Mouse (Mus musculus): ENCODE results near the gene St6galnac5. TPM values are rescaled to one million over a fixed set of nuclear protein-coding genes. Genes with fewer than 3 reads are reported as not detected.
A peak's percentile ranks its signal among the peaks of the same experiment; 100 is the strongest.

Gene St6galnac5
- total and polyA plus RNA-seq, 3 experiments = 0.04 TPM; not detected in 2

- DNase-seq (ENCODE audit: extremely low read depth) = peak; percentile 59
- TF ChIP-seq BHLHE40 (IDR thresholded peaks at IDR 0.05; ENCODE audit: low read depth, low read length) (peak; percentile 58), ETS1 (conservative IDR thresholded peaks at IDR 0.05; ENCODE audit: low read depth, low read length) (peak; percentile 52), RCOR1 (conservative IDR thresholded peaks at IDR 0.05; ENCODE audit: low read depth, low read length) (peak; percentile 83), ZKSCAN1 (IDR thresholded peaks at IDR 0.05; ENCODE audit: borderline replicate concordance, low read depth, low read length) (no peak), POLR2AphosphoS2 (IDR thresholded peaks at IDR 0.05; ENCODE audit: low read depth, low read length) (no peak), CHD2 (IDR thresholded peaks at IDR 0.05; ENCODE audit: low read length) (0 out of 2 replicates have a peak, but pooled peaks have one; percentile 27), MYC (IDR thresholded peaks at IDR 0.05; ENCODE audit: low read depth, low read length) (no peak), SMC3 (IDR thresholded peaks at IDR 0.05; ENCODE audit: low read depth, low read length) (peak; percentile 40; the same call in 1 of the 2 replicates), ELF1 (IDR thresholded peaks at IDR 0.05; ENCODE audit: low read depth, low read length) (no peak), NRF1 (IDR thresholded peaks at IDR 0.05; ENCODE audit: low read depth, low read length) (no peak), IRF4 (IDR thresholded peaks at IDR 0.05; ENCODE audit: low read depth, low read length) (peak; percentile 91), JUN (IDR thresholded peaks at IDR 0.05; ENCODE audit: insufficient read depth, low read depth, low read length) (peak; percentile 72), EP300 (IDR thresholded peaks at IDR 0.05; ENCODE audit: low read length) (peak; percentile 78), MEF2A (IDR thresholded peaks at IDR 0.05; ENCODE audit: borderline replicate concordance, low read depth, low read length) (peak; percentile 63; the same call in 1 of the 2 replicates), CTCF (conservative IDR thresholded peaks at IDR 0.05 in 1 of 2, IDR thresholded peaks at IDR 0.05 in 1 of 2; ENCODE audit: low read depth in 2 of 2, low read length in 2 of 2) (peak in 1 of 2 experiments; percentile 57; a peak in 2 of 4 replicates), JUND (conservative IDR thresholded peaks at IDR 0.05; ENCODE audit: low read depth, low read length) (peak; percentile 71), RAD21 (IDR thresholded peaks at IDR 0.05; ENCODE audit: low read depth, low read length) (peak; percentile 50), MAFK (IDR thresholded peaks at IDR 0.05; ENCODE audit: insufficient replicate concordance, low read length) (peak; percentile 67; the same call in 1 of the 2 replicates), KAT2A (IDR thresholded peaks at IDR 0.05; ENCODE audit: insufficient replicate concordance, low read length) (no peak)
- Histone ChIP-seq H3K27ac (ENCODE audit: insufficient read depth, low read depth) (no peak overlapping the region), H3K4me1 (ENCODE audit: control insufficient read depth in 1 of 2, insufficient read depth in 2 of 2) (peaks cover 0 to 7% of the 10 kb centered on the region in 2 experiments; a peak in 1 of 4 replicates), H3K9me3 (replicated peaks; ENCODE audit: low read length) (no peaks in the 10 kb centered on the region), H3K9ac (ENCODE audit: insufficient read depth, low read depth) (no peak overlapping the region), H3K79me2 (replicated peaks; ENCODE audit: control insufficient read depth, extremely low read depth, insufficient read depth, poor library complexity, severe bottlenecking) (no peaks in the 10 kb centered on the region), H3K4me3 (replicated peaks in 1 of 3; ENCODE audit: low read depth in 2 of 3, low read length in 2 of 3, poor library complexity in 1 of 3) (no peak overlapping the region), H3K36me3 (replicated peaks in 1 of 2; ENCODE audit: control insufficient read depth in 1 of 2, insufficient read depth in 1 of 2, low read length in 1 of 2) (no peaks in the 10 kb centered on the region), H3K4me2 (ENCODE audit: insufficient read depth, low read depth, poor library complexity, severe bottlenecking) (no peak overlapping the region), H3K27me3 (replicated peaks) (no peaks in the 10 kb centered on the region)
- in situ Hi-C loops (cut with MboI; ENCODE audit: low pct_ligation_motif_present, low pct_unique_long_range_greater_than_20kb, low sequenced_read_pairs) (no loop called here), dilution Hi-C loops (cut with MboI; ENCODE audit: extremely low pct_ligation_motif_present, extremely low pct_unique_long_range_greater_than_20kb, low sequenced_read_pairs) (loop anchor here (10.0 kb wide), 1 partner anchor 58 kb away; no protein-coding TSS in a partner anchor)
Measured at GRCm38 (mm10) chr3:152886749-152887148, 95.3 kb downstream of the St6galnac5 start.

GRCm38 (mm10) chr3:152883556-152883955 lies 98.5 kb downstream of the St6galnac5 start:
- H3K79me2 ChIP-seq (replicated peaks; ENCODE audit: control insufficient read depth, extremely low read depth, insufficient read depth, poor library complexity, severe bottlenecking) = no peaks in the 10 kb centered on the region
- dilution Hi-C loops (cut with MboI; ENCODE audit: extremely low pct_ligation_motif_present, extremely low pct_unique_long_range_greater_than_20kb, low sequenced_read_pairs) (loop anchor here (10.0 kb wide), 1 partner anchor 61 kb away; no protein-coding TSS in a partner anchor), in situ Hi-C loops (cut with MboI; ENCODE audit: low pct_ligation_motif_present, low pct_unique_long_range_greater_than_20kb, low sequenced_read_pairs) (no loop called here)
- no peaks in the 10 kb centered on the region for H3K27me3 ChIP-seq (replicated peaks)
- H3K9me3 ChIP-seq (replicated peaks; ENCODE audit: low read length) = no peaks in the 10 kb centered on the region
- H3K4me2 ChIP-seq (ENCODE audit: insufficient read depth, low read depth, poor library complexity, severe bottlenecking) = no peak overlapping the region
- no peak overlapping the region for H3K9ac ChIP-seq (ENCODE audit: insufficient read depth, low read depth)
- TF ChIP-seq KAT2A (IDR thresholded peaks at IDR 0.05; ENCODE audit: insufficient replicate concordance, low read length) (no peak), ZMIZ1 (IDR thresholded peaks at IDR 0.05; ENCODE audit: low read depth, low read length) (no peak), MAFK (IDR thresholded peaks at IDR 0.05; ENCODE audit: insufficient replicate concordance, low read length) (no peak), JUN (IDR thresholded peaks at IDR 0.05; ENCODE audit: insufficient read depth, low read depth, low read length) (no peak), SMC3 (IDR thresholded peaks at IDR 0.05; ENCODE audit: low read depth, low read length) (no peak), CTCF (conservative IDR thresholded peaks at IDR 0.05 in 1 of 2, IDR thresholded peaks at IDR 0.05 in 1 of 2; ENCODE audit: low read depth in 2 of 2, low read length in 2 of 2) (no peak), GABPA (IDR thresholded peaks at IDR 0.05; ENCODE audit: insufficient replicate concordance, low read depth, low read length) (no peak), USF2 (conservative IDR thresholded peaks at IDR 0.05; ENCODE audit: low read depth, low read length) (no peak), USF1 (IDR thresholded peaks at IDR 0.05; ENCODE audit: low read depth, low read length) (no peak)
- H3K4me3 ChIP-seq (replicated peaks in 1 of 3; ENCODE audit: low read depth in 2 of 3, low read length in 2 of 3, poor library complexity in 1 of 3) = no peak overlapping the region
- no peak overlapping the region for H3K27ac ChIP-seq (ENCODE audit: insufficient read depth, low read depth)
- H3K4me1 ChIP-seq (ENCODE audit: control insufficient read depth in 1 of 2, insufficient read depth in 2 of 2) = peaks cover 0 to 7% of the 10 kb centered on the region in 2 experiments; a peak in 1 of 4 replicates
- no peaks in the 10 kb centered on the region for H3K36me3 ChIP-seq (replicated peaks in 1 of 2; ENCODE audit: control insufficient read depth in 1 of 2, insufficient read depth in 1 of 2, low read length in 1 of 2)
- no peak for DNase-seq (ENCODE audit: extremely low read depth)

Measured in CH12.LX (cell line).